Mouse (Mus musculus): ENCODE measurements around the gene Klhl25.
A peak's percentile ranks its signal among the peaks of the same experiment; 100 is the strongest.
"Not testable (repeated sequence)": the region's sequence is repeated elsewhere in the genome, so short reads cannot be mapped to it uniquely, and the experiment has no call there.

Klhl25 gene

DNA sequence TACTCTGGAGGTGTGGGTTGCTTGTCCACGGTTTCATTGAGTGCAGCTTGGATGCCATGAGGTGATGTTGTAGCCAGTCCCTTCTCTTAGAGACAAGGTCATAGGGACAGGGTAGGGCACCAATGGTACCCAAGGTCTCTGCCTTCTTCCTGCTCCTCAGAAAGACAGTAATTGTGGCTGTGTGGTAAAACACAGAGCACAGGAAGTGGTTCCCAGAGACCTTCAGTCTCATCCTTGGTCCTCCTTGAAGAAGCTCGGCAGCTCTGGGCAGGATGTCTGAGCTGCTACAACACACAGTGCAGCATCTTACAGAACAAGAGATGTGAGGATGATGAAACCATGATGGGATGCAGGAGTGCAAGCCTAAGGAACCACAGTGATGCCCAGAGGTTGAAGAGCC, 31.3 kb downstream of the Klhl25 start:
- DNase-seq: not testable (repeated sequence)

- DNase-seq: no peak
Measured at GRCm38 (mm10) chr7:75880236-75880635, 32.1 kb downstream of the Klhl25 start.

DNA sequence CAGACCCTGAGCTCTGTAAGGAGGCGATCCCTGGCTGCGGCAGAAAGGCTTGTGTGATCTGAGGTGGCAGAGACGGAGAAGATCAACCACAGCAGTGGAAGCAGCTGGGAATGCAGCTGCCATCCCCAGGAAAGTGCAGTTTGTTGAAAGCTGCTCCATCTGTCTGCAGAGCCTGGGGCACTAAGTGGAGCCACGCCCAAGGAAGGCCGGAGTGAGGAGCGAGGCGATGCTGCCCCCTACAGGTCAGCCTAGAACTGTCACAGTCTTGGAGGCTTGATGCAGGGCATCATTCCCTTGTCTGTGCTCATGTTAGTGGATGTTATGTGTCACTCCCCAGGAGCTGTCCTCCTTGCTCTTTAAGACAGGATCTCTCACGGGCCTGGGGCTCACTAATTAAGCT, 32.5 kb downstream of the Klhl25 start:
- peak; percentile 72 to 76 for DNase-seq

- no peak for DNase-seq
Measured at GRCm38 (mm10) chr7:75881376-75881775, 33.3 kb downstream of the Klhl25 start.

GRCm38 (mm10) chr7:75881791-75882190, 33.7 kb downstream of the Klhl25 start:
- DNase-seq: no peak

DNA sequence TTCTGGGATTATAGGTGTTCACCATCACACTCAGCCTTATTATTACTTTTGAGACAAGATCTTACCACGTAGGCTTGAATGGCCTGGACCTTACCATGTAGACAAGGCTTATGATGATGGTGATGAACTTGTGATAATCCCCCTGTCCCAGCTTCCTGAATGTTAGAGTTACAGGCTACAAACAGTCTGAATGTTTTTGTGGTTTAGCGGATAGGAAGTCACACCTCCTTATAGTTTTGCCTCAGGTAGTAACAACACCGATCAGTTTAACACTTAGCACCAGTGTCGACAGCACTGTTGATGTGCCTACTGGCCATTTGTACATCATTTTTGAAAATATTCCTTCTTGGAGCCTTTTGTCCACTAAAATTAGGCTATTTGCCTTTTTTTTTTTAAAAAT, 43.4 kb downstream of the Klhl25 start:
- no peak for DNase-seq

GRCm38 (mm10) chr7:75892737-75893136, 44.6 kb downstream of the Klhl25 start:
- DNase-seq: no peak

GRCm38 (mm10) chr7:75893709-75894108, 45.6 kb downstream of the Klhl25 start:
- DNase-seq: no peak

- DNase-seq: no peak
Measured at GRCm38 (mm10) chr7:75897041-75897440, 48.9 kb downstream of the Klhl25 start.

- no peak for DNase-seq
Measured at GRCm38 (mm10) chr7:75899102-75899501, 51.0 kb downstream of the Klhl25 start.

DNA sequence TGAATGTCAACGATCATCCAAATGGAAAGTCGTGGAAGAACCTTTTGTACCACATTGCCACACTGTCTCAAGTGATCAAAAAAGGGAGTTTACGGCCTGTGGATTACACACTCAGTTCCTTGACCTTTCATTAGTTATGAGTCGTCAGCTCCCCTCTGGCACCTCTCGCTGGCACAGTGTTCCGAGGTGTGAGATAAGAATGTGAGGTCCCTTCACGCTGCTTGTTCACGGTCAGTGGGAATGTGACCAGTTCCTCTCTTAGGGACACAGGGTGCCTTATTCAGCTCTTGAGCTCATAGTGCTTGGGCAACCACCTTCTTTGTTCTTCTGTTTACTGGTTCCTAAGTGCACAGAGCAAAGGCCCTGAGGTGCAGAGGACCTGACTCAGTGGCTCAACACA, 51.4 kb downstream of the Klhl25 start:
- DNase-seq: no peak

DNA sequence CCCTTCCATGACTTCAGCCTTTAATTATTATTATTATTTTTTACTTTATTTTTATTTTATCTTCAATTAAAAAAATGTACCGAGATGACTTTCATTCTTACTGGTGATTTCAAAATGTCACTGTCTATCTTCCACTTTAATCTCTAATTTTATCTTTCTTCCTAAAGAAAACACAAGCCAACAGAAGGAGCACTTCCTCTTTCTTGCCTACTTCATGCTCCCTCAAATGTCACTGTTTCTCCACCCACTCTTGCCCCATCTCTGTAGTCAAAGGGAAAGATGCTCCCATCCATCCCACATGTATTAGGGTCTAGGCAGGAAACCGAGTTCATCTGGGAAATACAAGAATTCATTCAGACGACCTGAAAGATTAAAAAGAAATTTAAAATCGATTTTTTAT, 51.8 kb downstream of the Klhl25 start:
- no peak for DNase-seq

DNA sequence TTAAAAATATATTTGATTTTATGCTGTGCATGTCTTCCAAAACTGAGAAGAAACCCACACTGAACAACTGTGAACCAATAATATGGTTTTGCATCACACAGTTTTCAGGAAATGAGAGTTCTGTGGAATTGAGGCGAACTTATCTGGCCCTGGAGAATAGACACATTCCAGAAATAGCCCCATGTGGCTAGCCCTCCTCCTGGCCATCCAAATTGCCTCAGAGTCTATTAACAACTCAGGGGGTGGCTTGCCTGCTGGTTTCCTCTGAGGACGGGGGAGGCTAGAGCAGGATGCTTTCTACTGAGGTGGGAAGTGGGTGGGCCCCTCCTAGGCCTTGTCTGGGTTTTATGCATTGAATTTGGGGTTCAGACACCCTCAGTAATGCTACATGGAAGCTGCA, 57.0 kb downstream of the Klhl25 start:
- no peak for DNase-seq

GRCm38 (mm10) chr7:75910035-75910651, 62.0 kb downstream of the Klhl25 start:
- peak; percentile 39 to 55 for DNase-seq

- no peak for DNase-seq
Measured at GRCm38 (mm10) chr7:75910652-75911035, 62.5 kb downstream of the Klhl25 start.

- peak; percentile 69 to 72 for DNase-seq
Measured at GRCm38 (mm10) chr7:75913952-75914351, 65.8 kb downstream of the Klhl25 start.

GRCm38 (mm10) chr7:75915550-75915949, 67.4 kb downstream of the Klhl25 start:
- DNase-seq: not testable (repeated sequence)

DNA sequence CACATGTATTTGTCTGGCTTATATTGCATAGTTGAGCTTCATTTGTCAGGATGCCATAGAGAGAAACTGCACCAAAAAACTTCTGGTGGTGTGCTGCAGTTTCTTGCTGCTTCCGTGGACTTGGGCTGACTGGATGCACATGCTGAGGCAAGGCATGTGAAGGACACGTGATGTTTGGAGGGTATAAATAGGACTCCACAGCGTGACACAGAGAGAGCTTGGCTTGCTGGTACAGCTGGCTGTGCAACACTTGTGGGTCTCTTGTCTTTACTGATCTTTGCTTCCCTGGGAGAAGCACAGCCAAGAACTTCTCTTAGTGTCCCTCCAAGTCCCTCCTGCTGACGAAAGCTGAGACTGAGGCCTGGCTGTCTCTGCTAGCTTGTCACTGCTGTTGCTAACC, 69.6 kb downstream of the Klhl25 start:
- DNase-seq: no peak

GRCm38 (mm10) chr7:75919745-75920144, 71.6 kb downstream of the Klhl25 start:
- not testable (repeated sequence) for DNase-seq

Measured in kidney, postnatal 25 days (tissue).